Mouse (Mus musculus) lung, adult 2 months (tissue): ENCODE results near the gene Pkn1.

Experiments used
- CTCF ChIP-seq: fragments of 200-500 bp; IDR thresholded peaks from 2 replicates; pipeline ENCODE4 v1.5.1; 2011; ENCODE audit warnings: mild to moderate bottlenecking, low read length, control low read depth; ENCODE audit not compliant: insufficient read depth
- POLR2A ChIP-seq: fragments of 200-500 bp; IDR thresholded peaks from 2 replicates; pipeline ENCODE4 v1.6.1; 2011; ENCODE audit warnings: low read depth, mild to moderate bottlenecking, control low read depth, low read length, borderline replicate concordance; ENCODE audit errors: extremely low read depth

GRCm38 (mm10) chr8:83647511-83647910 lies 51.5 kb downstream of the Pkn1 start:
- TF ChIP-seq POLR2A (no peak), CTCF (no peak)
